Mouse (Mus musculus) adrenal gland, postnatal 4 days (tissue): ENCODE measurements at regions not wholly inside any gene's neighbourhood (a gene's known extent, or its start where the extent isn't known, plus 50 kb on each side); places are given as distances from the start of the nearest gene placed in this dataset.

ENCODE experiments used
- DNase-seq, 2 experiments: peaks; one replicate each; pipeline ENCODE4 v3.0.0; 2021 to 2022; ENCODE audit warnings: low spot score in 2 of 2, mixed read lengths in 2 of 2

GRCm38 (mm10) chr3:143092206-143092605, 210.4 kb upstream of the Pkn2 start:
- DNase-seq = no peak

DNA sequence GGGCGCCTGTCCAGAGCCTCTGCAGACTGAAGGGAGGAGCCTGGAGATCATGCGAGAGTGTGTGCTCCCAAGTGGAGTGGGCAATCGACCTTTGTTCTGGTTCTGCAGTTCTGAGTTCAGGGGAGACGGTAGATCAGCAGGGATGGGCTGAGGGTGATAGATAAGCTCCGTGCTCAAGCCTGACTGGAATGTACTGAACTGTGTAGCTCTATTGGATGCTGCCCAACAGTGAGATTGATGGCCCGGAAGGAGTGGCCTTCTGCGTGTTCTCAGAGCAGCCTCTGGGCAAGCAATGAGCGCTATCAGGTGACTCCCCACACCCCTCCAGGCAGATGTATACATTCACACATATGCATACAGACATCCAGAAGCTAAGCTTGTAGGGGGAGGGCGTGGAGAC, 209.1 kb upstream of the Pkn2 start:
- DNase-seq = no peak

- DNase-seq = no peak
Observed at GRCm38 (mm10) chr3:143090316-143090715, 208.5 kb upstream of the Pkn2 start.

- no peak for DNase-seq
Observed at GRCm38 (mm10) chr3:143087786-143088185, 206.0 kb upstream of the Pkn2 start.

DNA sequence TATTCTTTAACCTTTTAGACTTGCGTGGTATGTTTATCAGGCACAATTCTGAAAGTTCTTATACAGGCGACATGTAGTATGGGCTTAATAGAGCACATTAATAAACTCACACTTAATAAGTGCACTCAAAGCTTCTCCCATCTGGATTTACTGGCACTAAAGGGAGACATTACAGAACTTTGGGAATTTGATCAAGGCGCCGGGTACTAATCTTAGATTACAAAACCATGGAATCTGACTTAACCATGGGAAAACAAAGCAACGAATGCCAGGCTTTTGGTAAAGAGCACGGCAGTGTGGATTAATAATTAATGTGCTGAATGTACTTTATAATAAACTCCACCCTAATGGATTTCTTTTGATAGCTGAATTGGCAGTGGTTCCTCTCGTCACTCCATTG, 196.5 kb upstream of the Pkn2 start:
- DNase-seq = no peak

- no peak for DNase-seq
Observed at GRCm38 (mm10) chr3:143071839-143072373, 190.1 kb upstream of the Pkn2 start.

DNA sequence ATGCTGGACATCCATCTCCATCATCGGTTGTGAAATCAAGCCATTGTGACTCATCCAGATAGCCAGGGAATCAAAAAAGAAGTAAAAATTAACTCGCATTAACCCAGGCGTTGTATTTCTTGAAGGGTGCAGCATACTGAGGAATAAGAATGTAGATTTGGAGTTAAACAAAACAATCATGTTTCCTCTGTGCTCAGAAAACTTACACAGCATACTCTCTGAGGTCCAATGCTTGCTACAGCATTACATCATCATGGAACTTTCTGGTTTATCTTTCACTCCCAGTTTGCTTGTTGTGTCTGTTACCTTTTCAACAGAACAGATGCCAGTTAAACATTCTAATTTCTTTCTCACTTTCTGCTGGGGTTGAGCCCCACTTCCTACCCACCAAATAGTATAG, 173.1 kb upstream of the Pkn2 start:
- DNase-seq = no peak

- no peak for DNase-seq
Observed at GRCm38 (mm10) chr3:143053286-143053993, 171.6 kb upstream of the Pkn2 start.

DNA sequence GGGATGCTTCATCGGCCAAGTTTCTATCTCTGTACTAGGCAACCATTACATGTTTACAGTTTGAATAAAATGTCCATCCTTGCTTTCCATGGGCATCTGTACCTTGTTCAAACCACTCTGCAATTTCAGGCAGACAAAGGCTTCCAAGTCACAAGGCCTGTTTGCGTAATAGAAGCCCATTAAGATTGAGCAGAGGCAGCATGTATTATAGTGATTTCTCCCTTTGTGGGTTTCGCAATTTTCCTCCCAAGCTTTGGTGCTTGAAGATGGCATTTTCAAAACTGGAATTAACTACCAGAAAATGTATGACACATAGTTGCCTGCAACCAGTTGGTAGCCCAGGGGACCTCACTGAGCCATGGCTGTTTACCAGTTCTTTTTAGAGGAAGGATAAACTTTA, 158.9 kb upstream of the Pkn2 start:
- no peak for DNase-seq

DNA sequence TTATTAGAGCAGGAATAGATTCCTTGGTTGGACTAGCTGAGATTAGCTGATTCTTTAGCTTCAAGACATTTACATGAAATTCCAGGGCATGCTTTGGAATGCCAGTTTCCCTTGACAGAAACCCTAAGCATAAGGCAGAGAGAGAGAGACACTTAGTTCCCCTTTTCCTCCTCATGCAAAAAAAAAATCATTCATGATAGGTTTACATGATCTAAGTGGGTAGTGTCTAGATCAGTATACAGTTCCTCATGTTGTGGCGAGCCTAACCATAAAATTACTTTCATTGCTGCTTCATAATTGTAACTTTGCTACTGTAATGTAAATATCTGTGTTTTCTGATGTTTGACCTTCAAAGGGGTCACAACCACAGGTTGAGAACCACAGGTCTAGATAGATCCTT, 154.3 kb upstream of the Pkn2 start:
- no peak for DNase-seq

- DNase-seq = no peak
Observed at GRCm38 (mm10) chr3:143034588-143034987, 152.8 kb upstream of the Pkn2 start.

- DNase-seq = no peak
Observed at GRCm38 (mm10) chr3:143022486-143022885, 140.7 kb upstream of the Pkn2 start.

DNA sequence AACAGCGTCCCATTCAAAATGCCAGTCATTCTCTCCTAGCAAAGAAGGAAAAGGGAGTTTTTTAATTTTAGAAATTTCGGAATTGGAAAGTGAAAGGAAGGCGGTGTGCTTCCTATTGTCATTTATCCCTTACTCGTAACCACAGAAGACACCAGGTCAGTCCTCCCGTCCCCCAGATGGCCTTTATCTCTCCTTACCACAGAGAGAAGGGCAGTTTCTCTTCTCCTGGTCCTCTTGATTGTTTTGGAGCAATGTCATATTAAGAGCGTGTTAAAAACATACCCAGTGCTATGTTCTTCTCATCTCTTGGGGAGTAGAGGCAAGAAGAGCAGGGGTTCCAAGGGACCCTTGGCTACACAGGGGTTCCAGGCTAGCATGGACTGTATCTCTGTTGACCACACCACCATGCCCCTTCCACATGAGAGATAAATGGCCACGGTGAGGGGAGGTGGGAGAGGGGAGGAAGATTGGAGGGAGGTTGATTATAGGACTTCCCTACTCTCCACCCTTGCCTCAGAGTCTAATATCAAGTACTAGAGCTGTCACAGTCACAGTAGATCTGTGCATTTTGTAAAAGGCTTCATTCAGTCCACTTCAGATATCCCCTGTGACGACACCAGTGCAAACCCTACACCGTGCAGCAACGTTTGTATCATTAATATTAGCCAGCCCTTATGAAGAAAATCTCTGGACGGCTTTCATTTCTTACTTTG, 139.5 kb upstream of the Pkn2 start:
- DNase-seq = no peak

GRCm38 (mm10) chr3:143017480-143017879, 135.7 kb upstream of the Pkn2 start:
- no peak for DNase-seq

DNA sequence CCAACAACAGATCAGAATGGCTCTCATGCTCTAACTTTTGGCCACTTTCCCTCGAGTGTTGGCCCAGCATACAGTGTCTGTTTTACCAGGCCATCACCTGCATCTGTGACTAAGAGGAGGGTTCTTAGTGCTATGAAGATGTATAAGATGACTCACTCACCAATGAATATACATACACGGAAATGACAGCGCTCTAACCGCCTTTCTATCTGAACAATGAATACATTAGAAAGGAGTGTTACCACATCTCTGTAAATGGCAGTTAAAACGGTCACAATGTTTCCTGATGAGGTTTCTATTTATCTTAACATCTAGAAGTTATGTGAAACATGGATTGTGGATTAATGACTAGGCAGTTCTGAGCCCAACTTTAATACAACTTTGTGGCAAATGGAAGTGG, 135.0 kb upstream of the Pkn2 start:
- DNase-seq = no peak

DNA sequence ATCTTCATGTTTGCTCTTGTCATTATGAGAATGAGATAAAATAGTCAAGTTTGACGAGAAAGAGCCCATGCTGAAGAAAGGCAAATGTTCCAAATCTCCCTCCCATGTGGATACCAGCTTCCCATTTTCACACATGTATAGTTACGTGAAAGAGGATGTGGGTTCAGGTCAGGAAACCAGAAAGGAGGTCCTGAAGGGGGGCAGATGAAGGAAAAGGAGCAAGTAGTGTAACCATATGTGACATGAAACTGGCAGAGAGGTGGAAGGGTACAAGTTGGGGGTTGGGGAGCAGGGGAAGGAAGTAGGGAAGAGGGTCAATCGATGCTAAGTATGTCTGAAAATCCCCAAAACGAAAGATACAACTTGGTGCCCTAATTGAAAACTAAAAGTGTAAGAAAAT, 132.6 kb upstream of the Pkn2 start:
- DNase-seq = no peak

- DNase-seq = no peak
Observed at GRCm38 (mm10) chr3:143007047-143007446, 125.2 kb upstream of the Pkn2 start.

DNA sequence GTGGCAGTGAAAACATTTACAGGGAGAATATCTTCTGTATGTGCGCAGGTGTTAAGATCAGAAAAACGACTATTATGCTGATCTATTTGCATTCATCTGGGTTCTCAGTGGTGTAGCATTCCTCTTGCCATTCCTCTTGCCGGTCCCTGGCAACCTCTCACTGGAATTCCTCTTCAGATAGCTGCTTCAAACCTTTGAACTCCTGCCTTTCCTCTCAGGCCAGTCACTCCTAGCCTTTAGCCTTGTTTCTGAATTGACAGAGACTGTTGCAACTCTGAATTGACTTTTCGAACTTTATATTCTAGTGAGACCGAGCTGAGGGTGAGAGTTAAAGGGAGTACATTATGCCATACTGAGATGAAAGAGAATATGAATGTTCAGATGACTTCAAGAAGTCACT, 120.1 kb upstream of the Pkn2 start:
- DNase-seq = no peak

DNA sequence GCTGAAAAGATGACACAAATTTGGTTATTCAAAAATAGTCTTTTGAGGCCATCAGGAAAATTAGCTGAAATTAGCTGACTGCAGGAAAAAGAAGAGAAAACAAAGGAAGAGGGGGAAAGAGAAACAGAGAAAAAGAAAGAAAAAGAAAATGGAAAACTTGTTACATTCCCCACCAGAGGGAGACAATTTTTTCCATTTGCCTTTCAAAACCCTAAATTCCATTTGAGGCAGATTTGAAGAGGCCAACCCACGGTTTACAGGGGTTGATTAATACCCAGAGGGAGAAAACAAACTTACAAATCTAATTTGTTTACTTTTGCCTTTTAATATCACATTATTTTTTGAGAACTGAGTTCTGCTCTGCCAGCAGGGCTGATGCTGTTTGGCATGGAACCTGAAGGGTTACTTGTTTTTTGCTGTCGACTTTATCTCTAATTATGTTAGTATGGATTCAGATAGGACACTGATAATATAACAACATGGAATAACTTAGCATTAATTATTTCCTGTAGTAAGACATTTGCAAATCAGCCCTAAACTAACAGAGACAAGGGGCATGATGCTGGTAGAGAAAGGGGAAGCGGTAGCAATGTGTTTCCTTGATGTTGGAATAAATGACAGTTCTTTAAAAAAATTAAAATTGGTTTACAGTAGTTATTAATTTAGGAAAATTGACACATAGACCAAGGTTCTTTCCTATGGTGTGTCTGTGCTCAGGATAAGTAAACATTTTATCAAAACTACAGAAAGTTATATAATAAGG, 114.4 kb upstream of the Pkn2 start:
- DNase-seq = no peak

DNA sequence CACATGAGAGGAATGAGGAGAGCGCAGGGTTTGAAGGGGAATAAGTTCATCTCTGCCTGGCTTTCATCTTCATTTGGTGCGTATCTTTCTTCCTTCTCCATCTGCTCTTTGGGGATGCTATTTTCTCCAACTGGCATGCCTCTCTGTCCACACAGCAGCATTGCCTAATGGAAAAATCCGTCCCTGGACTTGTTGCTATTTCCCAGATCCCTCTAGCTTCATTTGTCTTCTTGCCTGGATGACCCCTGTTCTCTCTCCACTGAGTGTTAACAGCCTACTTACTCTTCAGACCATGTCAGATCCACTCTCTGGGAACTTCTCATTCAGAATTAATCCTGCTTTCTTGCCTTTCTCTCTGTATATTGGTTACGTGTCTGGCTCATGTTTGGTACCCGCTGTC, 102.7 kb upstream of the Pkn2 start:
- no peak for DNase-seq

GRCm38 (mm10) chr3:142981221-142981620, 99.4 kb upstream of the Pkn2 start:
- no peak for DNase-seq

- no peak for DNase-seq
Observed at GRCm38 (mm10) chr3:142979161-142979560, 97.4 kb upstream of the Pkn2 start.
